Mouse (Mus musculus): Measurements from ENCODE around the gene Dpf3. TPM values are rescaled to one million over a fixed set of nuclear protein-coding genes. Genes with fewer than 3 reads are reported as not detected.

The Dpf3 gene
- total RNA-seq, 2 experiments from 2014 or later = 27.4 to 29.4 TPM

DNA sequence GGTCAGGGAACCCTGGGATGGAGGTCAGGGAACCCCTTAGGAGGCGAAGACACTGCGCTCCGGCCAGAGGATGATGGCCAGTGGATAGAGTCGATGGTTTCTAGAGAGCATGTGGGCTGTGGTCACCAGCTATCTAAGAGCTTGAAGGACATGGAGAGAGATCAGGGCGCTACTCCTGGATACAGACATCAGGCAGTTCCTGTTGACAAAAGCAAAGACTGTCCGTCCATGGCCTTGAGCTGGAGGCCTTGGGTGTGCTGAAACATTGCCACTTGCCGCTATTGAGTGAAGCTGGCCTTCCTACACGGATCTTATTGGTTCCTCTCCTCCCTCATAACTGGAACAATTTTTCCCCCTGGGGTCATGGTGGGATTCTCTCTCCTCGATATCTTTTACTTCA is 6.7 kb upstream of the Dpf3 start:
- TF ChIP-seq CTCF (conservative IDR thresholded peaks at IDR 0.05) = no peak
- no peak overlapping the region for H3K27ac ChIP-seq
- H3K4me3 ChIP-seq = no peak overlapping the region
- no peak for DNase-seq (ENCODE audit: low spot score in 2 of 2)

DNA sequence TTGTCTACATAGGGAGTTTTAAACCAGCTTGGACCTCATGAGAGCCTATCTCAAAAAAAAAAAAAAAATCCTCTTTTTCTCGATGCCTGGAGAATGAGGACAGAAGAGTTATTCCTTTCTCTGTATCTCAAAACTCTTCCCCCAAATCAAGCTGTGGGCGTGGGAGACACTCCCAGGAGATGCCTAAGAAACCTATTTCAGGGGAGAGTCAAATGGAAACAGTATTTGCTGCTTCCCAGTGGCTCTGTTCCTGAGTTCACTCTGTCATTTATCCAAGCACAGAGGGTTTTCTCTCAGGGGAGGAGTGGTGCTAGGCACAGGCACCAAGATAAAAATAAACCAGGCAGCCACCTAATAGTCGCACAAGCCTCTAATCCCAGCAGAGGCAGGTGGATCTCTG is 5.3 kb upstream of the Dpf3 start:
- no peak for TF ChIP-seq CTCF (conservative IDR thresholded peaks at IDR 0.05)
- Histone ChIP-seq H3K4me3 (no peak overlapping the region), H3K27ac (0 out of 2 replicates have a peak overlapping the region, but pooled peaks have one; percentile 28)
- DNase-seq (ENCODE audit: low spot score in 2 of 2) = no peak

DNA sequence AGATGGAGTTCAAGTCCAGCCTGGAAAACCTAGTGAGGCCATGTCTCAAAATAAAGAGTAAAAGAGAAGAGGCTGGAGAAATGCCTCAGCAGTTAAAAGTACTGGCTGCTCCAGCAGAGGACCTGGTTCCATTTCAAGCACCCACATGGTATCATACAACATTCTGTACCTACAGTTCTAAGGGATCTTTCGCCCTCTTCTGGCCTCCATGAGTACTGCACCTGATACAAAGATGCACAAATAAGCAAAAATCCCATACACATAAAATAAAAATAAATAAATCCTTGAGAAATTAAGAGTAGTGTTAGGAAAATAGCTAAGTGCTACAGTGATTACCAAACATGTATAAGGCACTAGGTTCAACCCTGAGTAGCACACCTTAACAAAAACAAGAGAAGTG is 4.1 kb upstream of the Dpf3 start:
- Histone ChIP-seq H3K27ac (no peak overlapping the region), H3K4me3 (no peak overlapping the region)
- TF ChIP-seq CTCF (conservative IDR thresholded peaks at IDR 0.05) = peak; percentile 76
- no peak for DNase-seq (ENCODE audit: low spot score in 2 of 2)

DNA sequence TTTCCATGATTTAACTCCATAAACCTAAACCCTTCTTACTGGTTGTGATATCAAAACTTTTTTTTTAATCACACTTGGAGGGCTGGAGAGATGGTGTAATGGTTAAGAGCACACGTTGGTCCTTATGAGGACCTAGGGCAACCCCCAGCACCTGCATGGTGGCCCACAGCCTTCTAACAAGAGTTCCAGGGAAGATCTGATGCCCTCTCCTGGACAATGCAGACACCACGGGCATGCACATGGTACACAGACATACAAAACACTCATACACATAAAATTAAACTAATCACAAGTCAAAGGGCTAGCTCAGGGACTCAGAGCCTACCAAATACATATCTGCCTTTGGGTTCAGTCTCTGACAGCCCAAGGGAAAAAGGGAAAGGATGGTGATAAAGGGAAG is 2.2 kb upstream of the Dpf3 start:
- DNase-seq (ENCODE audit: low spot score in 2 of 2) = no peak
- Histone ChIP-seq H3K27ac (no peak overlapping the region), H3K4me3 (no peak overlapping the region)
- peak; percentile 55 for TF ChIP-seq CTCF (conservative IDR thresholded peaks at IDR 0.05)

DNA sequence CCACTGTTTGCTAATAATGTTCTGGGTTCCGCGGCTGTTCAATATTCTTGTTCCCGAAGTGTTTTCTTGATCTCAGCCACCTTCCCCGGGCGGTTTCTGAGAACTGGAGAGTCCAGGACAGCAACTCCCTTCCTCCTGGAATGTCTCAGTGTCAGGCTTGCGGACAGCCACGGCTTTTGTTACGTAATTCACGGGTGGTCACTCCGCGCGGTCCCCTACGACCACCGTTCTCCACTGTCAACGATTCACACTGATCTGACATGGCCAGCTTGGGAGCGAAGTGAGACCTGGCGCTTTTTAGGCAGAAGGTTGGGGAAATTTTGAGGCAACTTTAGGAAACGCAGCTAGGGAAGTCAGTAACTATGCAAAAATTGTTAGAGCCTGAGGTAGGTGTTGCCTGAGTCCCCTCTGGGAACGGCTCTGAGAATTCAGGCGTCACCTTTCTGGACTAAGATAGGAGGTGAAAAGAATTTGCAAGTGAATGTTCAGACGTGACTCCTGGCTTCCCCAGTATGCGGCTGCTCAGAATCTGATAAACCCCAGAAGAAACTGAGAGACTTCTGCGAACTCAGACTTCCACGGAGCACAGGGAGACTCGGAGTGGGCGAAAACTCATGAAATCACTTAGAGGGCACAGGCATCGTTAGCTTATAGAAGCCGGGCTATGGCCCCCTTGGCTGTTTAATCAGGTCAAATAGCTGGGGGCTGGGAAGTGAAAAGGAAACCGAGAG is 860 bp upstream of the Dpf3 start:
- DNase-seq (ENCODE audit: low spot score in 2 of 2) = no peak
- Histone ChIP-seq H3K4me3 (peak overlapping the region; percentile 69), H3K27ac (peak overlapping the region; percentile 92)
- TF ChIP-seq CTCF (conservative IDR thresholded peaks at IDR 0.05) = no peak

DNA sequence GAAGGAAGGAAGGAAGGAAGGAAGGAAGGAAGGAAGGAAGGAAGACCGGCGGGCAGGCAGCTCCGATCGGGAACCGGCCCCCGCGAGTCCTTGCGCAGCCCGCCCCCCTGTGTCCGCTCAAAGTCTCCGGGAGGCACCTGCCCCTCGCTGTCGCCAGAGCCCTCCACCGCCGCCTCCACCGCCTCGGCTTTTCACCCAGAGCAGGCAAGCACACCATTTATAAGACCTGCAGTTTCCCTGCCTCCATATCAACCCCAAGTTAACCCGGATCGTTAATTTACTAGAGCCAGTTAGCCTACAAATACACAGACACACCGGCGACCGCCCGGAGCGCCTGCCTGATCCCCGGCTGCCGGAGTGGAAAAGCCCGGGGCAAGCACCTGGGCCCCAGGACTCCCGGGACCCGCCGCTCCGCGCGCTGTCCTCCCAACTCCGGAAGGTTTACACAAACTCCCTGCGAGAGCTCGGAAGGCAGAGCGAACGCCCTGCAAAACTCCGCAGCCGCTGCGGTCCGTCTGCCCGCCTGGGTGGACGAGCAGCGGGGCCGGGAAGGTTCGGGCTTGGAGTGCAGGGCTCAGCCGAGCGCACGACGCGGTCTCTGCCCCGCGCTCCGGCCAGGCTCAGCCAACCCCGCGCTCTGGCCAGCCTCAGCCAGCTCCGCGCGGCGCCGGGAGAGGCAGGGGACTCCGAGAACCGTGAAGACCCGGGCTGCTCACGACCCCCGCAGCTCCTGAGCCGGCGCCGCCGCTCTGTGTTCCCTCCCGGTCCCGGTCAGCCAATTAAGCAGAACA is 650 bp downstream of the Dpf3 start:
- peak overlapping the region; percentile 69 for H3K4me3 ChIP-seq
- H3K27ac ChIP-seq = peak overlapping the region; percentile 92
- TF ChIP-seq CTCF (conservative IDR thresholded peaks at IDR 0.05) = peak; percentile 25
- DNase-seq (ENCODE audit: low spot score in 2 of 2) = peak in 1 of 2 experiments; percentile 44

DNA sequence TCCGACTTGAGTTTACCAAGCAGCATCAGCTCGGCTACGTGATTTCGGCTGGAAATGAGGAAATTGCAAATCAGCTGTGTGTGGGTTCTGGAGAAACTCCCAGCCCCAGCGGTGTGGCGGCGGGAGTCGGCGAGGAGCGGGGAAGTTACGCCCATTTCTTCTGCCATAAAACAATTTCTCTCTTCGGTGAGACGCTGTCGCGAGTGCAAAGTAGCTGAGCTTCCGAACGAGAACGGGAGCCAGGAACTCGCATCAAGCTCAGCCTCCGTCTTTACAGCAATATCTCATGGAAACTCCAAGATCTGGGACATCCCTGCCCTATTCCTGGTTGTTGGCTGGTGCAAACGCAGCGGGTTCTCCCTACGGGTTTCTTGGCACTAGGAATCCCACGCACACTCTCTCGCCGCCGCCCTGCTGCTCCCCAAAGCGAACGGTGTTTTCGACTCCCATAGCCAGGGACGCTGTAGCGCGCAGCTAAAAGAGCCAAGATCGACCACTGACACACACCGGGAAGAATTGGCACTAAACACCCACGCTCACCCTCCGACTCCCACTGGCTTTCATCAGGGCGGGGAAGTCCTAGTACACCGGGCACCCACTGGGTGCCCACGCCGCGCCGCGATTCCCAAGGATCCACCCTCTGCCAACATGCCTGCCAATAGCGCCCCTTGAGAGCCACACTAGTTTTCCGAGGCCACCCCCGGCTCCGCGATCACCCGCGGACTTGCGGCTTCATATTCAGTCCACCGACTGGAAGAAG is 1.4 kb downstream of the Dpf3 start:
- no peak for TF ChIP-seq CTCF (conservative IDR thresholded peaks at IDR 0.05)
- peak; percentile 44 to 48 for DNase-seq (ENCODE audit: low spot score in 2 of 2)

DNA sequence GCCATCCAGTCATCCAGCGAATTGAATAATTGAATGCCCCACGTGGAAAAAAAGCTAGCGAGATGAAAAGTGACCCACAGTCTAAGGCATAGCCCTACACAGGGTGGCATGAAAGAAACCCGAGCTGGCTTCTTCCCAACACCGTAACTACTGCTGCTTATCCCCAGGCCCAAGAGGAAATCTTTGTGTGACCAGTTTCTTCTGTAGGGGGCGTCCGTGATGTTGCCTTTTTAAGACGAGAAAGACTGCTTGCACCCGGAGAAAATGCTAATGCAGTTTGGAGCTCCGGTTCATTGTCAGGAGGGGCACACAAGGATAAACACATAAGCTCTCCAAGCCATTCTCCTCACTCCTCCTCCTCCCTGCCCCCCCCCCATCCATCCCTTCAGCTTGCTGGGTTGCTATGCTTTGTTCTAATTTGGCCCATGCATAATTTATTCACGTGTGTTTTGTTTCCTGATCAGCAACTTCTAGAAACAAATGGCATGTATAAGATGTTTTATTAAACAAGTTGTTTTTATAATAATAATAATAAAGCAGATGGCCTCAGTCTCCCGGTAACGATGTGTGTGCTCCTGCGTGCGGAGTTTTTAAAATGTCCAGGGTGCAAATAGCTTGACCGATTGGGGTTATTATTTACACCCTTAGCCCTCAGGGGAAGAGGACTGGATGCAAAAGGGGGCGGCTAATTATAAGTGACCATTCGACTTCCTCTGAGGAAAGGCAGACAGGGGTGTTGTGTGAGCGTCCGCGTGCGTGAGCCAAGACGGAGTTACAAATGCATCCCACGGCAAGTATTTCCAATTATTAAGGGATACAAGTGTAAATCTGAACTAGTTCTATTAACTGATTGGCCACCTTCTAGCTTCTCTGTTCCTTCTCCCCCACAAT is 2.4 kb downstream of the Dpf3 start:
- peak overlapping the region; percentile 69 for H3K4me3 ChIP-seq
- no peak for DNase-seq (ENCODE audit: low spot score in 2 of 2)
- TF ChIP-seq CTCF (conservative IDR thresholded peaks at IDR 0.05) = peak; percentile 45
- peak overlapping the region; percentile 92 for H3K27ac ChIP-seq

More for the DNA sequence above, 1.4 kb downstream of the Dpf3 start:
- Histone ChIP-seq H3K4me3 (peak overlapping the region; percentile 69), H3K27ac (peak overlapping the region; percentile 92)

DNA sequence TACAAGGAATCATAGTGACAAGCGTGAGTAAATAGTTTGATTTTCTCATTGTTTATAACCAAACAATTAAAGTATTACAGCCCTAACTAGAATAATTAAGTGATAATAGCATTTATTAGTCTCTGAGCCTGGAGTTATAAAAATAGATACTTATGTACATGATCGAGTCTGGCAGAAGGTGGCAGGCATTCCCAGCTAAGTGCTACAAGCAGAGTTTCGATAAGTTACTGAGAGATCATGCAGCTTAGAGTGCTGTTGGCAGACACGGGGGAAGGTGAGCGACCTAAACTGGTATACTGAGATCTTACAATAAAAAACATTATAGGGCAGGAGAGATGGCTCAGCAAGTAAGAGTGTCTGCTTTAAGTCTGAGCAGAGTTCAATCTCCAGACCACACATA is 3.9 kb downstream of the Dpf3 start:
- no peak overlapping the region for H3K27ac ChIP-seq
- TF ChIP-seq CTCF (conservative IDR thresholded peaks at IDR 0.05) = peak; percentile 26; the same call in 1 of the 2 replicates
- no peak overlapping the region for H3K4me3 ChIP-seq
- no peak for DNase-seq (ENCODE audit: low spot score in 2 of 2)

DNA sequence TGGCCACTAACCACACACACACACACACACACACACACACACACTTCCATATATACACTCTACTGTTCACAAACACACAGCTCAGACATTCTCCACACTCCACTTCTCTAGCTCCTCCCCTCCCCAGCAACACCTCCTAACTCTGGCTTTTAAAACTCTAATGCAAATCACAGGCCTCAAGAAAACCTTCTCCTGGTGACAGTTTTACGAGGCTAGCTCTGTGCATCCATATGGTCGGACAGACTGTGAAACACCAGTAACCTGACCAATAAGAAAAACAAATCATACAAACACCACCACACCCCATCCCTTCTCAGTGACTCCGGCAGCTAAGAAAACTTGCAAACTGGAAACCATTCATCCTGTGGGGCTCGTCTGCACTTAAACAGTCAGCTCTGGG is 6.1 kb downstream of the Dpf3 start:
- no peak overlapping the region for H3K27ac ChIP-seq
- TF ChIP-seq CTCF (conservative IDR thresholded peaks at IDR 0.05) = no peak
- no peak for DNase-seq (ENCODE audit: low spot score in 2 of 2)
- H3K4me3 ChIP-seq = no peak overlapping the region

DNA sequence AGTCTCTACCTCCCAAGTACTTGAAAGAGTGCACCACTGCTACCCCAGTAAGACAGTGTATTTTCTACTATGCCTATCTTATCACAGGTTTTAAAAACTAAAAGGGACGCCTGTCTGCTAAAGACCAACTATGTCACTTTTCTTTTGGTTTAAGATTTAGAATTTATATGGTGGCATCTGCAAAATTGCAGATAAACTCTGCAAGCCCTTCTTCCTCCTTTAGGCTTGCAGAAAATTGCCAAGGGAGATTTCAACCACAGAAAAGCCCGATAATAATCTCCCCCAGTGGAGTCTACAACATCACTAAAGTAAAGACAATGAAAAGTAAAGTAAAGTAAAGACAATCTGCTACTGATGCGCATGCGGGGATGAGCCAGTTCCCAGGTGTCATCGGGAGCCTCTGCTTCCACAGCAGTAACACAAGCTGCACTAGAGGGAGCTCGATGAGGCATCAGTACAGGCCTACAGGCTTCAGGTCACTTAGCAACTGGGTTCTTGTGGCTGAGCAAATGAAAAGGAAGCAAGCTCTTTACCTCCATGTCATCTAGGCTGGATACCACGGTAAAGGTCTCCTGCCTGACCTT is 7.6 kb downstream of the Dpf3 start:
- Histone ChIP-seq H3K4me3 (no peak overlapping the region), H3K27ac (no peak overlapping the region)
- TF ChIP-seq CTCF (conservative IDR thresholded peaks at IDR 0.05) = no peak
- DNase-seq (ENCODE audit: low spot score in 2 of 2) = no peak

DNA sequence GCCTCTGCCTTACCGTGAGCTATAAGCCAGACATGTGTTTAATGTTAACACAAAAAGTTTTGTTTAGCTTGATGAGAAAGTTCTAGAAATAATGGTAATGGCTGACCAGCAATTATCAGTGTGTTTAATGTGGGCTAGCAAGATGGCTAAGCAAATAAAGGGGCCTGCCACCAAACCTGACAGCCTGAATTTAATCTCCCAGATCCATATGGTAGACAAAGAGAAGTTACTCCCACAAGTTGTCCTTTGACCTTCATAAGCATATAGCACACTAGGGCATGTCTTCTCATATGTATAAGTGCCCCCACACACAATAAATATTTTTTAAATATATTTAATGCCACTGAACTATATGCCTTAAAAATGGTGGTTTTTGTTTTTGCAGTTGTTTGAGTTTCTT is 8.4 kb downstream of the Dpf3 start:
- TF ChIP-seq CTCF (conservative IDR thresholded peaks at IDR 0.05) = no peak
- Histone ChIP-seq H3K27ac (no peak overlapping the region), H3K4me3 (no peak overlapping the region)
- DNase-seq (ENCODE audit: low spot score in 2 of 2) = no peak
